Mouse (Mus musculus) layer of hippocampus, postnatal 10 days (tissue): ENCODE results near the gene Zfp853. TPM values are rescaled to one million over a fixed set of nuclear protein-coding genes. Genes with fewer than 3 reads are reported as not detected.

Experiments
- DNase-seq, 2 experiments: peaks; one replicate each; pipeline ENCODE4 v3.0.0; 2021; ENCODE audit warnings: low spot score in 2 of 2
- long read RNA-seq: library from polyadenylated mRNA; stranded (forward); transcript quantifications from one replicate; pipeline ENCODE4 v2.0.0, GENCODE M21; 2023
- total RNA-seq, 2 experiments: library from RNA; stranded (reverse); gene quantifications; 2 replicates each; pipeline ENCODE4 v1.2.3; 2021

The Zfp853 gene
- 1 to 10 TPM; 9.4 to 9.9 TPM for total RNA-seq
- long read RNA-seq, partial matches to known transcripts = 0 of 1 reads
- long read RNA-seq, other reads (novel, unspliced or antisense) = 1 of 1 reads

GRCm38 (mm10) chr5:143293404-143293803 lies at the start of gene Zfp853:
Gene Zfp853 (minus strand): TSS chr5:143293623.
- DNase-seq = peak; percentile 41 to 60

GRCm38 (mm10) chr5:143339603-143340002 lies 46.2 kb upstream of the Zfp853 start:
- DNase-seq = no peak

- no peak for DNase-seq
Measured at GRCm38 (mm10) chr5:143336559-143336958, 43.1 kb upstream of the Zfp853 start.

GRCm38 (mm10) chr5:143335089-143335460 lies 41.7 kb upstream of the Zfp853 start:
- no peak for DNase-seq

- DNase-seq = no peak
Measured at GRCm38 (mm10) chr5:143334418-143335088, 41.1 kb upstream of the Zfp853 start.

DNA sequence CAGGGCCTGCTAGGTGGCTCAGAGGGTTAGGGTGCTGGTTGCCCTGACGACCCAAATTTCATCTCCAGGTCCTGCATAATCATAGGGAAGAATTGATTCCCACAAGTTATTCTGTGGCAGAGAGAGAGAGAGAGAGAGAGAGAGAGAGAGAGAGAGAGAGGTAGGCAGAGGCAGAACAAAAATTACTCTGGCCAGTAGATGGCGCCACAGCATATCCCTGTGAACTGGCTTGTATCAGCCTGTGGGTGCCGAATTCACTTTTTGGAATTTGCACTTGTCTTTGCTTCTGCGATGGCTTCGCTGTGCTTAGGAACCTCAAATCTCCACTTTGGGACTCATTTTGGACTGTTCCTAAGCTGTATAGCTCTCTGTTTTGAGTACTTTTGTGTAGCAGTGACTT lies 40.4 kb upstream of the Zfp853 start:
- DNase-seq = peak; percentile 90 to 93

- peak; percentile 93 for DNase-seq
Measured at GRCm38 (mm10) chr5:143328690-143329495, 35.5 kb upstream of the Zfp853 start, which contains the start of gene Zdhhc4. Gene Zdhhc4 (minus strand): TSS chr5:143329256.

DNA sequence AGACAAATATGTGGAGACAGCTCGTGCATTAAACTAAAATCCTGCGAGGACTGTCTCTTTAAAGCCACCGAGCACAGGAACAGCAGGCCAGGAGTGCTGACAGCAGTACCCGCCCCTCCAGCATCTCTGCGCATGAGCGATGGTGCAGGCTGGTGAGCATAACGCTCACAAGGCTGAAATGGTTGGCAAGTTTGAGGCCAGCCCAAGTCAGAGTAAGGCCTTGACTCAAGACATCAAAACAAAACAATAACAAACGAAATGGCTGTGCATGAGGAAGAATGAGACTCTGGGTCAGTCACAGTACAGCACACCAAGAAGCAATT lies 23.8 kb upstream of the Zfp853 start:
- DNase-seq = no peak

DNA sequence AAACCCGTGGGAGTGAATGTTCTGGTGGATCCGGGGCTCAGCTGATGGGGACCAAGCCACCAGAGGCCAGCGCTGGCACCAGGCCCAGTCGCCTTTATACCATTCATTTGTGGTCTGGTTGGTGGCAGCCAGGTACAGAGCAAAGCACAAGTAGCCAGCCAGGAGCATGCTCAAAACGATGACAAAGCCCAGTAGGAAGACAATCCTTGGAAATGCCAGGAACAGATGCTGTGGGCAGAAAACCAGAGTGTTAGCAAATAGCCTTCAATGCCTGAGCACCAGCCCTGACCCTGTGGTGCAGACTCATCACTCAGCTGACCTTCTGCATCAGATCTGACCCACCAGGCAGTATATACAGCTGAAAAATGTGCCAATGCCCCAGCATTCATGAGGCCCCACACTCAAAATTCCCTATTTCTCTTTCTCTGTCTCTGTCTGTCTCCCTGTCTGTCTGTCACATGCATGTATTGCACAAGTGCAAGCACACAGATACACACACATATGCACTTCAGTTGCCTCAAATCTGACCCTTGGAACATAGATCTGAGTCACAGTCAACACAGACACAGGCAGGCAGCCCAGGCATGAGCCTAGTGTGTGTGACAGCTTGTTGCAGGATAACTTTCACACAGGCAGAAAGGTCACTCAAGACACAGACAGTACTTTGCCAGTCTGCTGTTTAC lies 23.3 kb upstream of the Zfp853 start:
- no peak for DNase-seq

DNA sequence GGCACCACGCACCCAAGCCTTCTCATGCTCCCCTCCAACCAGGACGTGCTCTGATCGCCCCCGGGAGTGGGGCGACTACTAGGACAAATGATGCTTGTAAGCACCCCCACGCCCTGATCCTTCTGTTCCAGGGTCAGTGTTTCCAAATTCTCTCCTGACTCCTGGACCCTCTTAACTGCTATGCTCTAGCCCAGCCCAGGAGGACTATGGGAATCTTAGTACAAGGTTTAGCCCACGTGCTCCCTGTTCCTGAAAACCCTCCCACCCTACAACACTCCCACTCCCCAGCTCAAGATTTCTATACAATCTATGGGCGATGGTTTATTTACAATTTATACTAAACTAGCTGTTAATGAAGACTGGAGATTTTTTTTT lies 22.1 kb upstream of the Zfp853 start:
- DNase-seq = no peak

DNA sequence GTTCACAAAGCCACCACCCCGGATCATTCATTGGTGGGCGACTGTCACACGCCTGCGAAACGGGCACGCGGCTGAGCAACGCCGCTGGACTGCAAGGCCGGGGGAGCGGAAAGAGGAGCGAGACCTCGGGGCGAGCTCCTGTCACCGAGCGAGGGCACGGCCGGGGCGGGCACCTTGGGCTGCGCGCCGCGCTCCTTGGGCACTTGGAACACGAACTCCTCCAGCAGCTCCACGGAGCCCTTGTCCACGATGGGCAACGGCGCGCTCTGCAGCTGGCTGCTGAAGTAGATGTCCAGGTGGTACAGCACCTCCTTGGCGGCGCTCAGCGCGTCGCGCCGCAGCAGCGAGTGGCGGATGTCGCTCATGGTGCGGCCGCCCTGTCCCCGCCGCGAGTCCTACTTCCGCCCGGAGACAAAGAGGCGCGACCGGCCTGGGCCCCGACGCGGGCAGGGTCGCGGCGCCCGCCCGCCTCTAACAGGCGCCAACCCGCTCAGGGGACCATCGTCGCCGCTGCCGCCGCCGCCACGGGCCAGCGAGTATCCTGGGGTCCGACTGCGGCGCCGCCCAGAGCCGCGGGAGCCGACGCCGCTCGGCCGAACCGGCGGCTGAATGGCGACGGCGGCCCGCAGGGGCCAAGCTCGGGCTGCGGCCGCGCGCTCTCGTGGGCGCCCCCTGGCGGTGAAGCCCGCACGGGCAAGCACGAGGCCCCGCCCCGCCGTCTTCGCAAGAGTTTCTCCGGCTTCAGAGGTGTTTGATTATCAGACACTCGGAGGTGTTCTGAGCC lies 21.5 kb upstream of the Zfp853 start, which contains the start of gene E130309D02Rik:
E130309D02Rik (minus strand) TSS at position 631 of the 784 bp plus-strand sequence.
- DNase-seq = peak; percentile 89 to 95

GRCm38 (mm10) chr5:143314183-143314729 lies 20.8 kb upstream of the Zfp853 start:
- no peak for DNase-seq

GRCm38 (mm10) chr5:143311886-143312285 lies 18.5 kb upstream of the Zfp853 start:
- DNase-seq = peak; percentile 84 to 87

DNA sequence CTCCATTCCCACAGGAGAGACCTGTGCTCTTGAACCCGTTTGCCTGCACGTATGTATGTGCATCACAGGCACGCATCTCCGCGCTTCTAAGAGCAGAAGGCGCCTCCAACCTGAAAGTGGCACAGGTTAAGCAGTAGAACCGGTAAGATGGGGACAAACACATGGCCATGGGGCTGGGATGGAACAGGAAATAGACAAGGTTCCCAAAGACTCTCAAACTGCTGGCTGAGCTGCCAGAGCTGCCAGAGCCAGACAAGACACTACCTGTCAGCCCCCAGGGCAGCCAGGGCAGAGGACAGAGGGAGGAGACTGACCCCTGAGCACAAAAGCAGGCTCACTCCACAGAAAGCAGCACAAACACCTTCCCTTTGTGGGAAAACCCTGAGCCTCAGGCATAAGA lies 16.5 kb upstream of the Zfp853 start:
- no peak for DNase-seq

GRCm38 (mm10) chr5:143308825-143309224 lies 15.4 kb upstream of the Zfp853 start:
- DNase-seq = no peak

DNA sequence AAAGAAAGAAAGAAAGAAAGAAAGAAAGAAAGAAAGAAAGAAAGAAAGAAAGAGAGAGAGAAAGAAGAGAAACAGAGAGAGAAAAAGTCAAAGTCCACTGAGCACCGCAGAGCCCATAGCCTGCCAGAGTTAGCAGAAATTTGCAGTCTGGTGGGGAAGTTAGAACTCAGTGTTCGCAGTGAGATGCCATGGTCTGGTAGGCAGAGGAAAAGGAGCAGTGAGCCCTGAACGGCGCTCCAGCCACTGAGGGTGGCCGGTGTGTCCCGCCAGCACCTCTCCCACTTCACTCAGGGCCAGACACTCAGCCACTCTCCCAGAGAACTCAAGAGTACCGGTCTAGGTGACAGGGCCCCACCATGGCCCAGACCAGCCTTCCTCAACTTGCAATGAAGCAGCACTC lies 10.8 kb upstream of the Zfp853 start:
- DNase-seq = no peak

DNA sequence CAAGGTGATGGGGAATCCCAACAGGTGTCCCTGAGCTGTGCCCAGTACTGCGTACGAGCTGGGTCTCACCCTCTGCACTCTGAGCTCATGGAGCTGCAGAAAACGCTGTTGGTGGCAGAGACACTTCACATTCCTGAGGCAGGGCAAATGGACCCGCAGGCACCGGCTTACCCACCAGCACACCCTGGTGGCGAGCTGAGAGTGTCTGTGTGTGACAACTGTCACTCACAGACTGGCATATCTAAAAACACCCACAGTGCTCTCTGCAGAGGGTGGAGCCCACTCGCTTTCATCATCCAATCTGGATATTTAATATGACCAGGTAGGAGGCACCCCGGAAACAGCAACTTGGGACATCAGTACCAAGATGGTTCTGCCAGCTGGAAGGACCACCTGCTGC lies 7.9 kb upstream of the Zfp853 start:
- DNase-seq = peak; percentile 51 to 59

DNA sequence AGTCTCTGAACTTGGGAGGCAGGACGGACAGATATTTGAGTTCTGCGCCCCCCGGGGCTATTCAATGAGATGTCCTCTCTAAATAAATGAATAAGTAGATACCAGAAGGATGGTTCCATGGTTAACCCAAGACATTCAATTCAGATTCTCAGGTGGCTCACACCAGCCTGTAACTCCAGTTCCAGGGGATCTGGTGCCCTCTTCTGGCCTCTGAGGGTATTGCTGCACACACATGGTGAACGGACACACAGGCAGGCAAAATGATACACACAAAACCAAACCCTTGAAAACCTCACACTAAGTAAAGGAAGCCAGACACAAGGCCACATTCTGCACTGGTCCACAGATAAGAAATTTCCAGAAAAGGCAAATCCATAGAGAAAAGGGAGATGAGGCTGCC lies 6.3 kb upstream of the Zfp853 start:
- DNase-seq = peak; percentile 74 to 75

DNA sequence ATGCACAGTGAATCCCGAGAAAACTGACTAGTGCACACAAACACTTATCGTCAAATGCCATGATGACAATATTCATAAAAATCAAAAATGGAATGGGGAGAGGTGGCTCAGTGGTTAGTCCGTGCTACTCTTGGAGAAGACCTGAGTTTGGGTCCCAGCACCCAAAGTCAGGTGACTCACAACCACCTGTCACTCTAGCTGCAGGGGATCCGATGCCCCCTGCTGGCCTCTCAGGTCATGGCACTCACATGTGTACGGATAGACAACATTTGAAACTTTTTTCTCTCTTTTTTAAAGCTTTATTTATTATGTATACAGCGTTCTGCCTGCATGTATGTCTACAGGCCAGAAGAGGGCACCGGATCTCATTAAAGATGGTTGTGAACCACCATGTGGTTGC lies 5.0 kb upstream of the Zfp853 start:
- DNase-seq = no peak

DNA sequence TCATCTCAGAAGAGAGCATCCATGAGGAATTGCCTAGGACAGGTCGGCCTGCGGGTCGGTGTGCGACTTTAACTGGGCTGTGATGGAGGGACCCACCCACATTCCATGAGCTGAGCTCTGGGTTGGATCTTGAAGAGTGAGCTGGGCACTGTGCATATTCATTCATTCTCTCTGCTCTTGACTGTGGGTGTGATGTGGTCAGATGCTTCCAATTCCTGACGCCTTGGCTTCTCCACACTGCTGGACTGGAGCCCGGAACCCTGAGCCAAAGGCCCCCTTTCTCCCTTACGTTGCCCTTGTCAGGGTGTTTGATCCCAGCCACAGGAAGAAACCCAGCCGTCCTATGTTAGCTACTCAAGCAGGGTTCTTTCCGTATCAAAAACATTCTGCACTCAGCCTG lies 4.6 kb upstream of the Zfp853 start:
- DNase-seq = no peak

DNA sequence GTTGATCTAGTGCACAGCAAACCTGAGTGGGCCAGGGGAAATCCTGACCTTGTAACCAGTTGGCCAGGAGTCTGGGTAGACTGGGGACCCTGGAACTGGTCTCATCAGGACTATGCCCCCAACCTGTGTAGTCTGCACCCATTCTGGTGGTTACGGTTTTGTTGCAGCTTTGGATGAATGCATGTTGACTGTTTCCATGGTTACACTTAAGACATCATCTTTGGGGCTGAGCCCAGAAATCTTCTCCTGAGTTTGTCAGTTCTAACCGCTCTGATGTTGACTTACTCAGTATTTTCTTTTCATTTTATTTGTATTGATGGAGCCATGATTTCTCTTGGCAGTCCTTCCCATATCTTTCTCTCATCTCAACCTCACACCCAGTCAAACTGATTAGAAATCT lies 1.9 kb upstream of the Zfp853 start:
- DNase-seq = no peak
